Mouse (Mus musculus): Measurements from ENCODE around the gene Sik2. TPM values are rescaled to one million over a fixed set of nuclear protein-coding genes. Genes with fewer than 3 reads are reported as not detected.

Gene Sik2
- polyA plus RNA-seq, 1 experiment from 2014 or later: 17.9 TPM

DNA sequence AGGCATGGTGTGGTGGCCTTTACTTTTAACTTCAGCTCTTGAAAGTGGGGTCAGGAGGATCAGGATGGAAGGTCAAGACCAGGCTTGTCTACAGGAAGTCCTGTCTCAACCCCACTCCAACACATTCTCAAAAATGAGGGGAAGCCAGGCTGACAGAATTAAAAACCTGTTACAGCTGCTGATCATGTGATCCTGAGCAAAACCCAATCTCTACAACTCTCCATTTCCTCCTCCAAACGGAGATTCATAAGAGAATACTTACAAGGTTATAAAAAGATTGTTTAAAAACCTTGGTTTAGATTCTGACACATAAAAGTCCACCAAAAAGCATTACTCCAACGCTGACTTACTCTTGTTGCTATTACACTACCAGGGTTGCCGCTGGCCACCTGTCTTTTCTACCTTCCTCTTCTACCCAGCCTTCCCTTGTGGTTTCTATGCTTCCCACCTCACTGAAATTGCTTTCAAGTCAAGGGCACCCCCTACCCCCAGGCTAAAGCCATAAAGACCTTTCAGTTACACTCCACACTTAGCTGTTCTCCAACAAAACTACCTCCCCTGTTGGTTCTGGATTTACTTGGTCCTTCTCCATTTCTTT, 67.0 kb downstream of the Sik2 start:
- H3K27me3 ChIP-seq (ENCODE audit: control insufficient read depth, insufficient read depth, low read length): no peaks in the 10 kb centered on the region
- 68% methylated on average over 3 of the region's 3 CpGs for WGBS
- H3K4me1 ChIP-seq (ENCODE audit: control insufficient read depth, insufficient read depth, low read length): 0 out of 2 replicates have a peak, but pooled peaks cover 3% of the 10 kb centered on the region

GRCm38 (mm10) chr9:50929986-50930385, 78.9 kb downstream of the Sik2 start:
- no peaks in the 10 kb centered on the region for H3K27me3 ChIP-seq (ENCODE audit: control insufficient read depth, insufficient read depth, low read length)
- no peak overlapping the region for H3K9ac ChIP-seq (ENCODE audit: low read depth, low read length)
- ATAC-seq (ENCODE audit: low FRiP score, low TSS enrichment): no peak
- no peak overlapping the region for H3K4me2 ChIP-seq (replicated peaks; ENCODE audit: low read depth, low read length)
- no peak overlapping the region for H3K27ac ChIP-seq (ENCODE audit: low read depth, low read length)
- H3K36me3 ChIP-seq (ENCODE audit: control insufficient read depth, insufficient read depth, low read length): peaks cover 5% of the 10 kb centered on the region; the same call in 1 of the 2 replicates
- H3K9me3 ChIP-seq (ENCODE audit: control insufficient read depth, low read length): no peaks in the 10 kb centered on the region
- no peaks in the 10 kb centered on the region for H3K4me1 ChIP-seq (ENCODE audit: control insufficient read depth, insufficient read depth, low read length)
- H3K4me3 ChIP-seq (ENCODE audit: low read length): no peak overlapping the region

More for the DNA sequence above, 67.0 kb downstream of the Sik2 start:
- no peak for ATAC-seq (ENCODE audit: low FRiP score, low TSS enrichment)
- Histone ChIP-seq H3K4me3 (ENCODE audit: low read length) (no peak overlapping the region), H3K9ac (ENCODE audit: low read depth, low read length) (no peak overlapping the region), H3K36me3 (ENCODE audit: control insufficient read depth, insufficient read depth, low read length) (no peaks in the 10 kb centered on the region), H3K4me2 (replicated peaks; ENCODE audit: low read depth, low read length) (no peak overlapping the region), H3K27ac (ENCODE audit: low read depth, low read length) (no peak overlapping the region), H3K9me3 (ENCODE audit: control insufficient read depth, low read length) (no peaks in the 10 kb centered on the region)

DNA sequence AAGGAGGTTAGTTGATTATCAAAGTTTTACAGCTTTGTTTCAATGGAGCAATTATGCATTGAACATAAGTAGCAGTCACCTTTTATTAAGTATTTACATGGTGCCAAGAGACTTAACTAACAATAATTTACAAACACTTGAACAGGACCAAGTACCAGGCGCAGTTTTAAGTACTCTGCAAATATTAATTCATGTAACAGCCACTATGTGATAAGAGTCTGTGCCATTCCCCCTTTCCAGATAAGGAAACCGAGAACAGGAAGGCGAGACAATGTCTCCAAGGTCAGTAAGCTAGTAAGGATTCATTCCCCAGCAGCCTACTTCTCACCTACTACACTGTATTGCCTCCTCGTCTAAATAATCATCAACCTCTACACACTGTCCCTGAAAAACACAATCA, 83.1 kb downstream of the Sik2 start:
- Histone ChIP-seq H3K4me1 (ENCODE audit: control insufficient read depth, insufficient read depth, low read length) (no peaks in the 10 kb centered on the region), H3K36me3 (ENCODE audit: control insufficient read depth, insufficient read depth, low read length) (no peaks in the 10 kb centered on the region; the same call in 1 of the 2 replicates), H3K9ac (ENCODE audit: low read depth, low read length) (no peak overlapping the region), H3K4me2 (replicated peaks; ENCODE audit: low read depth, low read length) (no peak overlapping the region), H3K4me3 (ENCODE audit: low read length) (no peak overlapping the region), H3K27ac (ENCODE audit: low read depth, low read length) (no peak overlapping the region), H3K27me3 (ENCODE audit: control insufficient read depth, insufficient read depth, low read length) (no peaks in the 10 kb centered on the region), H3K9me3 (ENCODE audit: control insufficient read depth, low read length) (no peaks in the 10 kb centered on the region)
- no peak for ATAC-seq (ENCODE audit: low FRiP score, low TSS enrichment)
- WGBS: 88% methylated on average over 4 of the region's 4 CpGs

DNA sequence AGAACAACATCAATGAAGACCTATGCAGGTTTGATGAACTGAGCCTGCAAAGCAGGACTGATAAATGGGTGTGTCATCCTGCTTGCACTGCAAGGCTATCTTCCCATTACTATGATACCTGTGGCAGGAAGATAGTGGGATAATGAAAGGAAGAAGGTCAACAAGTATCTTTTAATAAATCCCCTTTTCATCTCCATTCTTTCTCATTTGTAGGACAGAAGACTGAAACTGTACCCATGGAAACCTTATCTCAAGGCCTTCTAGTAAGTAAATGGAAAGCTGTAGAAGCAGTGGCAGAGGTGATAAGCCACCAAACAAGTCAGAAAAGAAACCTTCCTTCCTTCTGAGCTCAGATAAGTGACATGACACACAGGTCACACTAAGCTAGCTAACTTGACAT, 84.4 kb downstream of the Sik2 start:
- no peaks in the 10 kb centered on the region; the same call in 1 of the 2 replicates for H3K36me3 ChIP-seq (ENCODE audit: control insufficient read depth, insufficient read depth, low read length)
- no peaks in the 10 kb centered on the region for H3K4me1 ChIP-seq (ENCODE audit: control insufficient read depth, insufficient read depth, low read length)
- H3K4me3 ChIP-seq (ENCODE audit: low read length): no peak overlapping the region
- no peaks in the 10 kb centered on the region for H3K9me3 ChIP-seq (ENCODE audit: control insufficient read depth, low read length)
- no peak overlapping the region for H3K27ac ChIP-seq (ENCODE audit: low read depth, low read length)
- H3K9ac ChIP-seq (ENCODE audit: low read depth, low read length): no peak overlapping the region
- ATAC-seq (ENCODE audit: low FRiP score, low TSS enrichment): no peak
- H3K4me2 ChIP-seq (replicated peaks; ENCODE audit: low read depth, low read length): no peak overlapping the region
- no peaks in the 10 kb centered on the region for H3K27me3 ChIP-seq (ENCODE audit: control insufficient read depth, insufficient read depth, low read length)

GRCm38 (mm10) chr9:50922363-50923153, 86.3 kb downstream of the Sik2 start:
- Histone ChIP-seq H3K27ac (ENCODE audit: low read depth, low read length) (no peak overlapping the region), H3K9ac (ENCODE audit: low read depth, low read length) (no peak overlapping the region), H3K9me3 (ENCODE audit: control insufficient read depth, low read length) (no peaks in the 10 kb centered on the region), H3K27me3 (ENCODE audit: control insufficient read depth, insufficient read depth, low read length) (no peaks in the 10 kb centered on the region), H3K36me3 (ENCODE audit: control insufficient read depth, insufficient read depth, low read length) (no peaks in the 10 kb centered on the region), H3K4me2 (replicated peaks; ENCODE audit: low read depth, low read length) (no peak overlapping the region), H3K4me3 (ENCODE audit: low read length) (no peak overlapping the region), H3K4me1 (ENCODE audit: control insufficient read depth, insufficient read depth, low read length) (no peaks in the 10 kb centered on the region)
- 75% methylated on average over 5 of the region's 5 CpGs for WGBS
- ATAC-seq (ENCODE audit: low FRiP score, low TSS enrichment): no peak

DNA sequence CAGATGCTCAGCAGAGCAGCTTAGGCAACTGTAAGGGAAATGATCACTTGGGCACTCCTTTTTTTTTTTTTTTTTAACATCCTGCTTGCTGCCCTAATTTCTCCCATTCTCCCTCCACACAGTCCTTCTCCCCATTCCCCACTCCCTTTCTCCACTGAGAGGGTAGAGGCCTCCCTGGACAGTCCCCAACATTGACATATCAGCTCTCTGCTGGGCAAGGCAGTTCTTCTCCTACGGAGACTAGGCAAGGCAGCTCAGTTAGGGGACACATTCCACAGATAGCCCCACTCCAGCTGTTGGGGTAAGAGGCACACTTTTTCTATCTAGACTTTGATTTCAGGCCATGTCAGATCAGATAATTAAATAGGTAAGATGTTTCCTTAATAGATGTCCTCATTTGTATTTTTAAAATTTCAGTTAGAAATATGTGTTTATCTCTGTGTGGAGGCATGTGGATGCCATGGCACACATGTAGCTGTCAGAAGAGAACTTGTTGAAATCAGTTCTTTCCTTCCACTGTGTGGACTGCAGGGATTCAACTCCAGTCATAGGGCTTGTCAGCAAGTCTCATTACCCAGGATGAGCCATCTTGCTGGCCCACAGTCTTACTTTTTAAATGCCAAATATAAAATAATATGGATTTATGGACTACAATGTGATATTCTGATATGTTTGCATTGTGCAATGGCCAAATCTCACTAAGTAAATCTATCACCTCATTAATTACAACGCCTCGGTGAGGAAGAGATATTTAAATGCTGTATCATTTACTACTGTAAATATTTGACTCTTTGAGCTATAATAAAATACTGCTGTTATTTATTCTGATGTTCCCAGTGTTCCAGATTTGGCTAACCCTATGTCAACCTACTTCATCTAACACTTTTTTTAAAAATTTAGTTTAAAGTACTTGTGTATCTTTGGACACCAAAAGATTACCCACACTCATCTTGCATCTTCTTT, 87.7 kb downstream of the Sik2 start:
- no peak overlapping the region for H3K27ac ChIP-seq (ENCODE audit: low read depth, low read length)
- ATAC-seq (ENCODE audit: low FRiP score, low TSS enrichment): no peak
- 73% methylated on average over 3 of the region's 3 CpGs for WGBS

DNA sequence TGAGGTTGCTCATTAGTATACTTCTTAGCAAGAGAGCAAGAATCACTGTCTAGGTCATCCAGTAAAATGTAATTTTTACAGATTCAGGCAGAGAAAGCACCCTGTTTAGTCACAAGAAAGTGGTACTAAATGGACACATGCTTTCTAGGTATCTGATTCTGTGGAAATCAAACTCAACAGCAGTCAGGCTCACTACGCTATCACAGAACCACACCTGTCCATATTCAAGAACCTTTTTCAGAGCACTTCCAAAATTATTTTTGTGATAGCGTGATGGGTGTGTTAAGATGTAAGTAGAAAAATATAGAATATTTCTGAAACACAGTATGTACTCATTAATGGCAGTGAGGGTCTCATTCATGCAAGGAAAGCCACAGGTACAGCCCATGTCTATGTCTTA, 89.3 kb downstream of the Sik2 start:
- WGBS: 94% methylated on average over 2 of the region's 2 CpGs
- H3K27ac ChIP-seq (ENCODE audit: low read depth, low read length): no peak overlapping the region

More for the DNA sequence above, 87.7 kb downstream of the Sik2 start:
- Histone ChIP-seq H3K9ac (ENCODE audit: low read depth, low read length) (no peak overlapping the region), H3K4me3 (ENCODE audit: low read length) (no peak overlapping the region), H3K4me1 (ENCODE audit: control insufficient read depth, insufficient read depth, low read length) (no peaks in the 10 kb centered on the region), H3K4me2 (replicated peaks; ENCODE audit: low read depth, low read length) (no peak overlapping the region), H3K36me3 (ENCODE audit: control insufficient read depth, insufficient read depth, low read length) (no peaks in the 10 kb centered on the region), H3K9me3 (ENCODE audit: control insufficient read depth, low read length) (no peaks in the 10 kb centered on the region), H3K27me3 (ENCODE audit: control insufficient read depth, insufficient read depth, low read length) (no peaks in the 10 kb centered on the region)

DNA sequence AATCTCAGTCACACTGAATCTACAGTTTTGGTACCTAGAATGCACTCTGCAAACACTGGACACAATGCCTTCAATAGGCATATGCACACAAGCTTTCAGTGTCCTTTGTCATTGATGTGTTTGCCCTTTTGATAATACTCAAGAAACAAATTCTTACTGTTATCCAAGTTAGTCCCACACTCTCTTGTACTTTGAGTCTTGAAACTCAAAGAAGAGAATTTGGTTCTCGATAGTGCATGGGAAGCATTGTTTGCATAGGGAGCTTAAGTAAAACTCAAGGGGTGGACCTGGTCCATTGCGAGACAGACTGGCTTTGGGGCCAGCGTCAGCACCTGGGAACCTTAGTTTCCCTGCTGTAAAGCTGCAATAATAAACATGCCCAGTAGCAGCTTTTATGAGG, 90.7 kb downstream of the Sik2 start:
- no peak overlapping the region for H3K27ac ChIP-seq (ENCODE audit: low read depth, low read length)
- no peaks in the 10 kb centered on the region for H3K9me3 ChIP-seq (ENCODE audit: control insufficient read depth, low read length)
- no peak overlapping the region for H3K4me2 ChIP-seq (replicated peaks; ENCODE audit: low read depth, low read length)
- H3K4me1 ChIP-seq (ENCODE audit: control insufficient read depth, insufficient read depth, low read length): no peaks in the 10 kb centered on the region
- no peak for ATAC-seq (ENCODE audit: low FRiP score, low TSS enrichment)
- WGBS: 70% methylated on average over 3 of the region's 3 CpGs
- H3K9ac ChIP-seq (ENCODE audit: low read depth, low read length): no peak overlapping the region
- peaks cover 11% of the 10 kb centered on the region; the same call in 1 of the 2 replicates for H3K36me3 ChIP-seq (ENCODE audit: control insufficient read depth, insufficient read depth, low read length)
- H3K27me3 ChIP-seq (ENCODE audit: control insufficient read depth, insufficient read depth, low read length): no peaks in the 10 kb centered on the region
- no peak overlapping the region for H3K4me3 ChIP-seq (ENCODE audit: low read length)

More for the DNA sequence above, 89.3 kb downstream of the Sik2 start:
- H3K9ac ChIP-seq (ENCODE audit: low read depth, low read length): no peak overlapping the region
- H3K27me3 ChIP-seq (ENCODE audit: control insufficient read depth, insufficient read depth, low read length): no peaks in the 10 kb centered on the region
- H3K4me2 ChIP-seq (replicated peaks; ENCODE audit: low read depth, low read length): no peak overlapping the region
- no peak for ATAC-seq (ENCODE audit: low FRiP score, low TSS enrichment)
- peaks cover 6% of the 10 kb centered on the region; the same call in 1 of the 2 replicates for H3K36me3 ChIP-seq (ENCODE audit: control insufficient read depth, insufficient read depth, low read length)
- H3K4me1 ChIP-seq (ENCODE audit: control insufficient read depth, insufficient read depth, low read length): no peaks in the 10 kb centered on the region
- no peaks in the 10 kb centered on the region for H3K9me3 ChIP-seq (ENCODE audit: control insufficient read depth, low read length)
- no peak overlapping the region for H3K4me3 ChIP-seq (ENCODE audit: low read length)
